Mouse (Mus musculus) cerebellum, adult 8-10 months (tissue): Measurements from ENCODE around the gene Pik3r2.
"Not testable (repeated sequence)": the region's sequence is repeated elsewhere in the genome, so short reads cannot be mapped to it uniquely, and the experiment has no call there.

Experiments
- DNase-seq: peaks from one replicate; pipeline ENCODE4 v3.0.0; 2022

The Pik3r2 gene

DNA sequence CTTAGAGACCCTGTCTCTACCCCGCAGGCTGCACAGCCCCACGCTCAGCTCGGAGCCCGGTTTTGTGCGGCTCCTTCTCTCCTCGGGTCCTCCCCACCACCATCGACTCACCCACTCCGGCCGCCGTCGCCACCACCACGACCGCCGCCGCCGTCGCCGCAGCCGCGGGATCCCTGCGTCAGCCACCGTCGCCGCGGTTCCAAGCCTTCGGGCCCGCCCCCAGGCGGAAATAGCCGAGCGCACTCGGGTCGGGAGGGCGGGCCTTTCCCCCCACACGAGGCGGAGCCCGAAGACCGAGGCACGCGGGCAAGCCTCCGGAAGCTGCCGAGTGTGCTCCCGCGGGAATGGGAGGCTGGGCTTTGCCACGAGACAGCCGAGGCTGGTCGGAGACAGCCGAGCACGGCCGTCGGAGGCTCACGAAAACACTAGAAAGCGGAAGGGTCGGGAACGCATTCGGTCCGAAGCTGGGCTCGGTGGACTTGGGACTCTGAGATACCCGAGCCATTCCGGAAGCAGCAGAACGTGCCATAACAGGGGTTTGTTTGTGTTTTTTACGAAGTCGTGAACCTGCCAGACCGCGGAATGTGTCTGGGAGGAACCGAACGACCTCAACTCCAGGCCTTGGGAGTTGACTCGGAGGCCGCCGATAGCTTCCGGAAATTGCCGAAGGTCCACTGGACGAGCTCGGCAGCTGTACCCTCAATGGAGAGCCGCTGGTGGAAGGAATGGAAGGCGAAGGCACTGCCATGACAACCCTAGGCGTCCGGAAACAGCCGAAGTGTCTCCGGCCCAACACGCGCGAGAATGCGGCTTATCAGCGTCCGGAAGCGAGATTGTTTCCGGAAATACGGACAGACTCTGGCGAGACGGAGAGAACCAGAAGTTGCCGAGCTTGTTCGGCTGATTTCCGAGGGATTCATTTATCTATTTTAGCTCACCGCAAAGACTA, at the start of gene Pik3r2:
Pik3r2 (minus strand) TSS at position 218 of the 949 bp plus-strand sequence.
- DNase-seq = peak; percentile 98

DNA sequence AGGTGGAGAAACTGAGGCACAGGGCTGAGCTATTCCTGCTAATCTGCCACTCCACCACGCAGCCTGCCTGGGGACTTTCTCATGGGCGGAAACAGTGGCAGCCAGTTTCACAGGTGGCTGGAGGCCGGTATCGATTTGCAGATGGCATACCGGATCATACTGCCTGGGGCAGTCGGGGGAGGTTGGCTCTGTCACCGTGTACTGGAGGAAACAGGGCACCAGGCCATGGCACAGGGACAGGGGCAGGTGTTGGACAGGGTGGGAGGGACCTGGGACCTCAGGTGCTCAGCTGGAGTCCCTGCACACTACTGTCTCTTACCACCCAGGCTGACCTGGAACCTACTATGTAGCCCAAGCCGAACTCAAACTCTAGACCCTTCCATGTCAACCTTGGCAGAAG, 49.3 kb upstream of the Pik3r2 start:
- DNase-seq = no peak

DNA sequence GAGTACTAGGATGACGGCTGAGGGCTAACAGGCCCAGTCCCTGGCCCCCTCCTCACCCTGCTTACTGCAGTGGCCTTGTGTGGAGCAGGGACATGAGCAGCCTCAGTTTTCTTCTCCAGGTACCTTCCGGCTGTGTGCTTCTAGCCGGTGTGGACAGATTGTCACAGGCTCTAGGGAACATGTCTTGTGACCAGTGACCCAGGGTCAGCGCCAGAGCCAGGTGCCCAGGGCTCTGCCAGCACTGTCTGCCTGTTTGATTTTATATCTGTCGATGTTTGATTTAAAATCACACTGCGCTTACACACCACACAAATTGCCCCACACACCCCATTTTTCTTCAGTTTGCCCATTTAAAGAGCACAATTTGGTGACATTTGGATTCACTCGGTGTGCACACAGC, 47.3 kb upstream of the Pik3r2 start:
- no peak for DNase-seq

DNA sequence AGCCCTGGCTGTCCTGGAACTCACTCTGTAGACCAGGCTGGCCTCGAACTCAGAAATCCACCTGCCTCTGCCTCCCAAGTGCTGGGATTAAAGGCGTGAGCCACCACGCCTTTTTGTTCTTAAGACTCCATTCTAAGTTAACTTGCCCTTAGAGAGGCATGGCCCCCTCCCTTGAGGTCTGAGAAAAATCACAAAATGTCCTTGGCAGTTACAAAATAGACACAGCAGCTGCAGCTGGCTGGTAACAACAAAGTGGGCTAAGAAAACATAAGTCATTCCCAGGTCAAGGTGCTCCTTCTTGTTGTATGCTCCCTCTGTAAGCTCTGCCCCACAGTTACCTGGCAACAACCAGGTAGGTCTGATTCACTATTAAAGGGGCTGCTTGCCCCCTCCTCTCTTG, 46.1 kb upstream of the Pik3r2 start:
- DNase-seq = not testable (repeated sequence)

DNA sequence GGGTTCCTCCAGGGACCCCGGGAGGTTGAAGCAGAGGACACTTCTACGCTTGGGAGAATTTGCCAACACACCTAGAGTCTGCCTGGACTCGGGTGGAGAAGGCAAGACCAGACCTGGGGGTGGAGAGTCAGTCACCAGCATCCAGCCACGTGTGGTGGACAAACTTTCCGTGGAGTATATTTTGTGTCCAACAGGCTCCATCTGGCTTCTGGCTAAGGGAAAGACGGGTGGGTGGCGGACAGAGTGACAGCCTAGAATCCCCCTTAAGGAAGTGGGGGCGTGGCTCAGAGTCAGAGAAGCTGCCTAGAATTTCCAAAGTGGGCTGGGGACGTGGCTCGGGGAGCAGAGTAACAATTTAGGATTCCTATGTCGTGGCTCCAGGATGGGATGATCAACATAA, 45.5 kb upstream of the Pik3r2 start:
- no peak for DNase-seq

DNA sequence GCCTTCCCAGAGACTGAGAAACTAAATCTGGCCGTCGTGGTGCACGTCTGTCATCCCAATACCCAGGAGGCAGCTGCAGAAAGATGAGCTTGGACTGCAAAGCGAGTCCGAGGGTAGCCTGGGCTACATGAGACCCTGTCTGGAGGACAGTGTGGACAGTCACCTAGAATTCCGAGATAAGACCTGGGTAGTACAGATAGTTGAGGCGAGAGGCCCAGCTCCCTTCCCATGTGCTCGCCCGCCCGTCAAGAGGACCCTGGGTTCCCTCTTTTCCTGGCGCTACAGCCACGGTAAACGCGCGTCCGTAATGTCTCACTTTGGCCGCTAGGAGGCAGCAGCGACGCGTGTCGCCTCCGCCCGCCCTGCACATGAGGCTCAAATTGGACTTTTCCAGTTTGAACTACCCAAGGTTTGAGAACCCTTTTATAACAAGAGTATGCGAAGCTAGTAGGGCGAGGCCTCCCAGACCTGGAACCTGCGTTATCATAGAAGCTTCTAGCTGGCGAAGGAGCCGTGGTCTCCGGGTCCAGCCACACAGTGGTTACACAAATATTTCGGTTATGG, 45.0 kb upstream of the Pik3r2 start:
- peak; percentile 55 for DNase-seq

DNA sequence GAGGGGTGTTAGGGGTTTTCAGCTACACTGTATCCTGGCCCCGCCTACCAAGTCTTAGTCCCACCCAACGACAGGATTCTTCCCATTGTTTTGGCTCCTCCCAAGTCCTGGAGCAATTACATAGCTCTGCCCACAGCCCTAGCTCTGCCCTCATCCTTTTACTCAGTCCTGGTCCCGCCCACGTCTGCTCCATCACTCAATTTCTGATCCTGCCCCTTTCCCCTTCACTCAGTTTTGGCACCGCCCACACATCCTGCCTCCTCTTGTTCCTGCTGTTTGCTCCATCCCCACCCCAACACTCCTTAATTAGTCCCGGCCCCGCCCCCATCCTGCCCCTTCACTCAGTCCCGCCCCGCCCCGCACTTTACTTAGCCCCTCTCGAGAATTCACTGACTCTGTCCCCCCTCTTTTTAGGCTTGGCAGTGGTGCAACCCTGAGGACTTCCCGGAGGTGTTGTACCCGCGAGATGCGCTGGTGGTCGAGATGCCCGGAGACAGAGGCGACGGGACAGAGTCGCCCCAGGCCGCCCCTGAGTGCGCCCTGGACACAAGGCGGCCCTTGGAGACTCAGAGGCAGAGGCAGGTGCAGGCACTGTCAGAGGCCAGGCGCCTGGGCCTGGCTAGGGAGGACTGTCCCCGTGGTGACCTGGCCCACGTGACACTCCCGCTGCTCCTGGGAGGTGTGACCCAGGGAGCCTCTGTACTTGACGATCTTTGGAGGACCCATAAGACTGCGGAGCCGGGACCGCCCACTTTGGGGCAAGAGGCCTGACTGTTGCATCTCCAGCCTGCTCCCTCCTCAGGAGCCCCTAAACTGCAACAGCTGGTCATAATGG, 43.8 kb upstream of the Pik3r2 start:
- DNase-seq = no peak

DNA sequence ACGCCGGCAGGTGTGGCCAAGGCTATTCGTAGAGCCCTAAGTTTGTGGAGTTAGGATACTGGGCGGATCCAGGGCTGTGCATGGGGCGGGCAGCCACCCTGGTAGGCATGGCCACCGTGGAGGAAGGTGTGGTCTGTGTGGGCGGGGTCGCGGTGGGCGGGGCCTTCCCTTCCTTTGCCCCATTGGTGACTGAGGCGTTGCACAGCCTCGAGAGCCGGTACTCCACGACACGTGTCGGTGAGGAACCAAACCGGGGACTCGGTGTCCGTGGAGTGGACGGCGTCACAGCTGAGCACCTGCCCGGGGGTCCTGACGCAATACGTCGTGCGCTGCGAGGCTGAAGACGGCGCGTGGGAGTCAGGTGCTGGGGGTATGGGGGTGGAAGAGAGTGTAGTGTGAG, 40.2 kb upstream of the Pik3r2 start:
- no peak for DNase-seq

DNA sequence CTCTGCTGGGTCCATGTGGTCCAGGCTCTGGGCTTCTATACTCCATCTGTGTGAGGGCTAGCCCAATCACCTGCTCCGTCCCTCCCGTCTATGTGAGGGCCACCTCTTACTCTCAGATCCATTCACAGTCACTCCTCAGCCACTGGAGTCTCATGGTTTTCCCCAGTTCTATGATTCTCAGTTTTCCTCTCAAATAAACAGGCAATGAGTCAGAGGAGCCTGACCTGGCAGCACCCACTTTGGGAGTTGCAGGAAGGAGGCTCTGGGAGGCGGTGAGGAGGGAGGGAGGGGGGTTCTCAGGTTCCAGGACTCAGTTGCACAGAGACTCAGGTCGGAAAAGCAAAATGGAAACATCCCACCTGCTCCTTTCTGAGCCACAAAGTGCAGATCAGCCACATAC, 36.4 kb upstream of the Pik3r2 start:
- DNase-seq = no peak

DNA sequence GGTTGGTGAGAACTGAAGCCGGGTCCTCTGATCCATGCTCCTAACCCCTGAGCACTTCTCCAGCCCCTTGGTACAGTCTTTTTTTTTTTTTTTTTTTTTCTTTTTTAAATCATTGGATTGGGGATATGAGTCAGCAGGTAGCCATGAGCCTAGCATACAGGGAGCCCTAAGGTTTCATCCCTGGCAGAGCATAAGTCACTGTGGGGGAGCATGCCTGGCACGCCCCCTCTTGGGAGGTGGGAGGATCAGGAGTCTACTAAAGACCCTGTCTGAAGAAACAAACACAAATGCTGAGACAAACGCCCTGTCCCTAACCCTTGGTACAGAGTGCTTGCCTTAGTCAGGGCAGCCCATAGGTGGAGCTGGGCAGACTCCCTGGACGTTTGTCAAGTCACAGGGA, 35.5 kb upstream of the Pik3r2 start:
- DNase-seq = no peak

DNA sequence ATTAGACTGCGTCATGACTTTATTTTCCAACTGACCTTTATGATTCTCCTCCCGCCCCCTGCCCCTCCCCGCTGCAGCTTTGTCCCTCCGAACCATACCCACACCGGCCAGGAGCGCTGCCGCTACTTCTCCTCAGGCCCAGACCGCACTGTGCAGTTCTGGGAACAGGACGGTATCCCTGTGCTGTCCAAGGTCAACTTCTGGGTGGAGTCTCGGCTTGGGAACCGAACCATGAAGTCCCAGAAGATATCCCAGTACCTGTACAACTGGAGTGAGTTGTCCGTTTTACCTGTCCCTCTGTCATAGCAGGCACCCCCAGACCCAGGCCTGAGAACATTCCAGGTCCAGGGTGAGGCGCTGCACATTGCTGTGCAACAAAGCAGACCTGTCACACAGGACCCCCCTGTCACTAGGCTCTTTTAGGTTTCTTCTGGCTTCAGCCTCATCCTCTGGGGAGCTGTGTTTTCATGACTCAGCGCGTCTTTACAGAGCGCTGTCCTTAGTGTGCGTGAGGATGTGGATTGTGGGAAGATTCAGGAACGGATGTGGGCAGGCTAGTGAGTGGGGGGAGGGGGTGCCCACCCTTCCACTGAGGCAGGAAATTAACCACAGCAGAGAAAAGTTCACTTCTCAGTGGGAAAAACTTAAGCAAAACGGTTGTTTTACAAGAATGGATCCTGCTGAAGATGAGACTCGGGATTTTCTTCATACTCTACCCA, 34.6 kb upstream of the Pik3r2 start:
- no peak for DNase-seq

DNA sequence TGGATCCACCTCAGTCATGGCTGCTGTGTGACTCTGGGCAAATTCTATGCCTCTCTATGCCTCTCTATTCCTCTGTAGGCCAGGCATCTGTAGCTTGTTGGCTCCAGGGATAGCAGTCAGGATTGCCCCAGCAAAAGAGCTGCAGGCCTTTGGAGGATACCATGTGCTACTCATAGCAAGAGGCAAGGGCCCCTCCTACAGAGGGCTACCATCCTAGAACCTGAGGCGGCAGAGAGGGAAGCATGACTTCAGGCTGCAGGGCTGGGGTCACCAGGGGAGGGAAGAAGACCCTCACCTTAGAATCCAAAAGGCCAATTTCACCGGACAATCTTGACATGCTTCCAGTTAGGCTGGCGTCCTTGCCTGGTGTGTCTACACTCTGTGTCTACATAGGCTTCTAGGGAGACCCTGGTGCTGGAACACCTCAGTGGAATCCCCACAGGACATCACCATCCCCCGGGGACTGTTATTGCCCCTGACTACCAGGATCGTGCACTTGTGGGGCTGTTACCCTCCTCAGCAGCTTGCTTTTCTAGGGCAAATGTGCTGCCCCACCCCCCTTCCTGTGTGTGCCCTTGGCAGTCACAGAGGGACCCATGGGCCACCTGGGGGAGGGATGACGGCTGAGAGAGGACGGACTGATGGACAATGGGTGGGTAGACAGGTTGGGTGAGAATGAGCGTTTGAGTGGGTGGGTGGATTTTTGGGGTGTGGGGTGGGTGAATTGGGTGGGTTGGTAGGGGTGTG, 32.6 kb upstream of the Pik3r2 start:
- DNase-seq = no peak

DNA sequence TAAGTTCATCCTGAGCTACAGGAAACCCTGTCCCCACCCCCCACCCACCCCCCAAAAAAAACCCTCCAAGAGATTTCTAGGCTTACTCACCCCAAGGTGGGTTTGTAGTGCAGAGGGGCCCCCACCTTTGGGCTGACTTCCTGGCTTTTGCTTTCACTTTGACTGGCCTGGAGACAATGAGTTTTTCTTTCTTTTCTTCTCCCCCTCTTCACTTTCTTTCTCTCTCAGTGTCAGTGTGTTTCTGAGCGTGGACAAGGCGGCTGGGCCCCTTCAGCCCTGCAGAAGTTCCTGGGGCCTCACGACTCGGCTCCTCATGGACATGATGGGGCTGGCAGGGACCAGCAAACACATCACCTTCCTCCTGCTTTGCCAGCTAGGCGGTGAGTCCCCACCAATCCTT, 31.7 kb upstream of the Pik3r2 start, which contains the start of gene Il12rb1:
Il12rb1 (plus strand) TSS at position 211 of the 400 bp plus-strand sequence.
- no peak for DNase-seq

DNA sequence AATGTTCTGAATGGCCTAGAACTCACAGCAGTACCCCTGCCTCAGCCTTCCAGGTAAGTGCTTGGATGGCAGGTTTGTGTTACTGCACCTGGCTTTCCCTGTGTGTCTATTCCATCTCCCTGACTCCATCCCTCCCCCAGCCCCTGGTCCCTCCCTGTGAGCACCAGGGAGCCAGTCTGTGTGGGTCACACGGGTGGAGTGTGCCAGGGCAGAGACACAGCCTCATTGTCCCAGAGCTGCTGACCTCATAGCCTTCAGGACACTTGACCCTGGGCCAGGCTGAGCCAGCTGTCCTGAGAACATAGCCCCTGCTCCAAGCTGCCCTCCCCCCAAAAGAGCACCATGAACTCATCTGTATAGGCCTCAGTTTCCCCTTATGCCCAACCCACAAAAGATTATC, 30.8 kb upstream of the Pik3r2 start:
- no peak for DNase-seq

DNA sequence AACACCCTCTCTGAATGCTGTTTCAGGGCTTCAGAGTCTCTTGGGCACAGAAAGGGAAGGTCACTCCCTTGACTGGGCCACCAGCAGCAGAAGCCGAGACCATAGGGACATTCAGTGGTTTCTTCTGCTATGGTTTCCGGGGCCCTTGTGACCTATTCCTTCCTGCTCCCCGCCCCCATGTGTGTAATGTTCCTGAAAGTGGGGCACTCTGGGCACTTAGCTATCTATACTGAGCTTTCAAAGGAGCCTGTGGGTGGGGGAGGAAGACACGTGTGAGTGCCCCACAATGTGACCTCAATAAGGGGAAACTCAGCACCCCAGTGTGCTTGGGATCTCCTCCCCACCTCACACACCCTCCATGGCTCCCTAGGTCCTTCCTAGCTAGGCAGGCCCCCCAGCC, 30.0 kb upstream of the Pik3r2 start:
- DNase-seq = no peak

DNA sequence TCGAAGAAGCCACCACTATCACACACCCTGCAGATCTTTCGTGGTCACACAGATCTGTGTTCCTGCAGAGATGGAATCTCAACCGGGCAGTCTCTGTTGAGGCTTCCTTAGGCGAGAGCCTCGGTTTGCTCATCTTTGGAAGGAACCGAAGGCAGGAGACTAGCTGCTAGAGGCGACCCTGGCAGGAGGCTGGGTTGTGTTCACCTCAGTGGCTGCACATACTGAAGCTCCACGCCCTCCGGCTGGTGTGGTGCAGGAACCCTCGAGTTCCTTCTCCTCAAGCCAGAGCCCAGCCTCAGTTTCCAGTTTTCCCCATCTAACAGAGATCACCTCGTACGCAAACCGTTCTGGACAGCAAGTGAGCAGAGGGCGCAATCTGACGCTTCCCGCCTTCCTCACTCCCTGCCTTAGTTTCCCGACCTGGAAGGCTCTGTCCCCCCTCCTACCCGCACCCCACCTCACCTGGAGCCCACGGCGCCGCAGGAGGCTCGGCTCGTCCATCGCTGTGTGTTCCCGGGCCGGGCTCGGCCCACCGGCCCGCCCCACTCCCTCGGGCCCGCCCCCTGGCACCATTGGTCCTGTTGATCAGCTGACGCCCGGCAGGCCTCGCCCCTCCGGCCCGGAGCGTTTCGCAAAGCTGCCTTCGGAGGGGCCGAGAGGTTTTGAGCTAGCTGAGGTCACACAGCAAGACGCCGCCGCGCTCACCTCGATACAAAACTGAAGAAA, 28.1 kb upstream of the Pik3r2 start, which contains the start of gene Mast3:
Mast3 (minus strand) TSS at position 574 of the 726 bp plus-strand sequence.
- DNase-seq = no peak

DNA sequence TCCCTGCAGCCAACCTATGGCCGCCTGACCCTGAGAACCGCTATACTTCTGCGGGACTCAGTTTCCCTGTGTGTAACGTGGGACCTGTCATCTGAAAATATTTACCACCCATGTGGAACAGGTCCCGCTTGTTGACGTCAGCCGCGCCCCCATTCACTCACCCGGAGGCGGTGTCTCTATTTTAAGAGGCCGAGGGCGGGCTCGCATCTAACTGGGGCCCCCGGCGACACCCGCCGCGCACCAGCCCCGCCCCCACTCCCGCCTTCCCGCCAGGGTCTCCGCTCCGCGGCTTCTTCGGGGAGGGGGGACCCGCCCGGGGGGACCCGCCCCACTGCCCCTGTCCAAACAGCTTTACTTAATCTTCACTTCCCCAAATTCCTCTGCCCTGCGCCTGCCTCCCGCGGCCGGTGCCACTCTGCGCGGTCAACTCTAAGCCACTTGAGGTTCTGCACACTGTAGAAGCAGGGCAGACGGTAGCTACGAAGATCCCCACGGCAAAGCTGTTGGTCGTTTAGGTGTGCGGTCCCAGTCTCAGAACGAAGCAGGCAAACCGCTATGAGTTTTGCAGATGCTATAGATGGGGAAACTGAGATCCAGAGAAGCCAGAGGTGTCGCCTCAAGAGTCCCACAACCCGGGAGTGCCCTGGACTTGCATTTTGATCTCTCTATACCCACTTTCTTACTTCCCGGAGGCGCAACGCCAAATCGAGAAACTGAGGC, 27.4 kb upstream of the Pik3r2 start:
- no peak for DNase-seq

DNA sequence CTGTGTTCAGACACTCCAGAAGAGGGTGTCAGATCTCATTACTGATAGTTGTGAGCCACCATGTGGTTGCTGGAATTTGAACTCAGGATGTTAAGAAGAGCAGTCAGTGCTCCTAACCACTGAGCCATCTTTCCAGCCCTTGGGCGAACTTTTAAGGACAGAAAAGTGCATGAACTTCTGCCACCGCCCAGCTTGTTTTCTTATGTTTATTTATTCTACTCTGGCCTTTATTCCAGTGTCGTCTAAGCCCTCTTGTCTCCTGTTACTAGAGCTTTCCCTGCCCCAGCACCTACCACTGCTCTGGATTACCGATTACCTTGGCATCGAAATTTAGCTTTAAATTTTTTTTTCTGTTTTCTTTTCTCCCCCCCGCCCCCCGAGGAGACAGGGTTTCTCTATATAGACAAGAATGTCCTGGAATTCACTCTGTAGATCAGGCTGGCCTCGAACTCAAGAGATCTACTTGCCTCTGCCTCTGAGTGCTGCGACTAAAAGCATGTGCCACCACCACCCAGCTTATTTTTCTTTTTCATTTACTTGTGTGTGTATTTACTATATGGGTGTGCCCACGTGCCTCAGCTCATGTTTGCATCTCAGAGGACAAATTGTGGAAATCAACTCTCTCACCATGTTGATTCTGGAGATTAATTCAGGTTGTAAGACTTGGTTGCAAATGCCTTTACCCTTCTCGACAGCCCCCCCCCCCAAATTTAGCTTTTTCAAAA, 26.4 kb upstream of the Pik3r2 start:
- no peak for DNase-seq

DNA sequence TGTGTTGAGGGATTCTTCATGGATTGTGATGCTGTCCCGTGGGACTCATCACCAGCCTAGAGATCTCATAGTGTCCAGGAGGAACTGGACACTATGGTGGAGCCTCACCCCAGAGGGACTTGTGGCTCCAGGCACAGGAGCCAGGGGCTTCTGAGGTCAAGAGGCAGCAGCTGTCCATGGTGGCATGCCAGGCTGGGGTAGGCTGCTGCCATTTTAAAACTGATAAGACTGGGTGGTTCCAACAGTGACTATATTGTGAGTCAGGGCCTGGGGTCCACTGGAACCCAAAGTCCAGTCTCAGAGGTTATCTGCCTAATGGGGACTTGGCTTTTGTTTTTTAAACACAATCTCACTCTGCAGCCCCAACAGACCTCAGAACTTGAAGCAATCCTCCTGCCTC, 25.3 kb upstream of the Pik3r2 start:
- no peak for DNase-seq

DNA sequence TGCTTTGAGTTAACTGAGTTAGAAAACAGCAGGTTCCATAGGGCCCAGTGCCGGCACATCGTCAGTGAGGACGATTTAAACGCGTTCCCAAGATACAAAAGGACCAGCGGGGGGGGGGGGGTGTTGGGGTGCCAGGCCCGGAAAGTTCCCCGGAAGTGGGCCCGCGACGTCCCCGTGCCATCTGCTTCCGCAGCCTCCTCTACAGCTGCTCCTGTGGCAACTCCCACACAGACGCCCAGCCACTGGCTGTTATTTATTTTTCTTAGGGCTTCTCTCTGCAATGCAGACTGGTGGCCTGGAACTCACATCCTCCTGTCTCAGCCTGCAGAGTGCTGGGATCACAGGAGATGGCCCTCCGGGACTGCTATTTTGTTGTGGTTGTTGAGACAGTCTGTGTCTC, 24.6 kb upstream of the Pik3r2 start:
- no peak for DNase-seq
